Mouse (Mus musculus) midbrain, postnatal 0 days (tissue): ENCODE data around the gene Plcl1. TPM values are rescaled to one million over a fixed set of nuclear protein-coding genes. Genes with fewer than 3 reads are reported as not detected.
A peak's percentile ranks its signal among the peaks of the same experiment; 100 is the strongest.

Source experiments
- ATAC-seq: fragments of 200-750 bp; cut with Nextera tagmentation; 2 replicates; pipeline ENCODE4 v1.8.0; 2017; ENCODE audit warnings: moderate number of reproducible peaks, mild to moderate bottlenecking, moderate TSS enrichment, moderate library complexity; ENCODE audit not compliant: low FRiP score
- DNase-seq: peaks from one replicate; pipeline ENCODE4 v3.0.0-alpha.2; 2015; ENCODE audit warnings: low spot score
- H3K27ac ChIP-seq: fragments of 300-500 bp; sonication (generic); 2 replicates; pipeline ENCODE4 v1.5.1; 2014; ENCODE audit warnings: low read depth, mild to moderate bottlenecking, low read length, mixed read lengths
- H3K27me3 ChIP-seq: fragments of 300-500 bp; sonication (generic); 2 replicates; pipeline ENCODE4 v1.6.1; 2014; ENCODE audit warnings: low read length, control low read depth, mixed read lengths; ENCODE audit not compliant: insufficient read depth
- H3K36me3 ChIP-seq: fragments of 300-500 bp; sonication (generic); 2 replicates; pipeline ENCODE4 v1.6.1; 2014; ENCODE audit warnings: low read length, control low read depth, mixed read lengths; ENCODE audit not compliant: insufficient read depth
- H3K4me1 ChIP-seq: fragments of 300-500 bp; sonication (generic); 2 replicates; pipeline ENCODE4 v1.6.1; 2014; ENCODE audit warnings: mild to moderate bottlenecking, control low read depth, antibody characterized with exemption, low read length, mixed read lengths; ENCODE audit not compliant: insufficient read depth
- H3K4me2 ChIP-seq: fragments of 300-500 bp; sonication (generic); 2 replicates; pipeline ENCODE4 v1.6.1; 2014; ENCODE audit warnings: low read depth, mild to moderate bottlenecking, low read length, mixed read lengths; ENCODE audit not compliant: poor library complexity, severe bottlenecking
- H3K4me3 ChIP-seq: fragments of 300-500 bp; sonication (generic); 2 replicates; pipeline ENCODE4 v1.5.1; 2014; ENCODE audit warnings: low read depth, mild to moderate bottlenecking, low read length, moderate library complexity
- H3K9ac ChIP-seq: fragments of 300-500 bp; sonication (generic); replicated peaks from 2 replicates; pipeline ENCODE4 v1.6.1; 2014; ENCODE audit warnings: mild to moderate bottlenecking, low read length, moderate library complexity, mixed read lengths; ENCODE audit not compliant: poor library complexity, severe bottlenecking
- H3K9me3 ChIP-seq: fragments of 300-500 bp; sonication (generic); 2 replicates; pipeline ENCODE4 v1.6.1; 2016; ENCODE audit warnings: low read length, control low read depth
- CTCF ChIP-seq: IDR thresholded peaks from 2 replicates; pipeline ENCODE4 v1.5.1; 2016; ENCODE audit warnings: antibody characterized with exemption, mild to moderate bottlenecking
- WGBS: fragments of 180-500 bp; shearing (Covaris S2); extraction: QIAGEN DNeasy Blood & Tissue Kit; methylation state at CpG from one replicate; pipeline ENCODE4 v1.1.7; 2014; 5-methylcytosine and 5-hydroxymethylcytosine counted together
- polyA plus RNA-seq: library from polyadenylated mRNA; unstranded; fragments of >200 nt; fragmentation: Nextera tagmentation; extraction: Ambion mirVana; gene quantifications from 2 replicates; pipeline ENCODE4 v1.2.1, GENCODE M21; 2015
- total RNA-seq: library from RNA; depleted of rRNA; stranded (reverse); fragments of >200 nt; gene quantifications from 2 replicates; pipeline ENCODE4 v1.2.3, GENCODE M21; 2014

Gene Plcl1
- total and polyA plus RNA-seq, 2 experiments from 2014 or later: 3.9 to 9.4 TPM

DNA sequence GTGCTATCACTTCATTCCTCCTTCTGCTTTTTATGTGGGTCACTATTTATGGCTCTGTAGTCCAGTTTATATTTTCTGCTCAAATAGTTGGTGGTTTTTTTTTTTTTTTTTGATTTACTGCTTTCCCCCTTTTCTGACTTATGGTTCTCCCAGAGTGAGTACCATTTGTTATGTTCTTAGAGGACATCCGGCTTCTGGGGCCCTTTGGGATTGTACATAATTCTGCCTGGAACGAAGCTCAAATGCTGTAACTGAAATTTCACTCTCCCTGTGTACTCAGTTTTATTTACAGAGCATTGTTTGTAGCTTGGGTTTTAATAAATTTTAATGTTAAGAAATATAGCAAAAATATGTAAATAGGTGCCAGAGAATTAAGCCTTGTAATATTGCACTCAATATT lies 200.2 kb downstream of the Plcl1 start:
- 64% methylated on average over 2 of the region's 2 CpGs for WGBS

DNA sequence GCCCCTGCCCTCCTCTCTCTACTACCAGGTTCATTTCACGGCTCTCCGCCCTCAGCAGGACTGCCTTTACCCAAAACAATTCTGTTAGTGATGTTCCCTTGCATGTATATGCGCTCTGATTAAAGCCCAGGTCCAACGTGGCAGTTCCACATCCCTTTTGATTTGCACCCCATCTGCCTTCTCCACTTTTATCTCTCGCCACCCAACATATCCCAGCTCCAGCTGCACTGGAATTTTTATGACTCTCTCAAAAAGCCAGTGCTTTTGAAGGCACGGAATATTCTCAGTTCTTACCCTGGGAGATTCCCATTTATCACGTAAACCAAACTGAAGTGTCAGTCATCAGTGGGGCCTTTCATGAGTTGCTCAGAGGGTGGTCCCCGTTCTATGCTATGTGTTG lies 200.7 kb downstream of the Plcl1 start:
- H3K4me2 ChIP-seq: no peak overlapping the region
- H3K9ac ChIP-seq: no peak overlapping the region
- H3K4me1 ChIP-seq: no peaks in the 10 kb centered on the region
- WGBS: 55% methylated on average over 8 of the region's 8 CpGs
- no peak for TF ChIP-seq CTCF
- no peaks in the 10 kb centered on the region for H3K36me3 ChIP-seq
- DNase-seq (no peak), ATAC-seq (0 out of 2 replicates have a peak, but pooled peaks have one; percentile 16)
- H3K27ac ChIP-seq: no peak overlapping the region
- H3K4me3 ChIP-seq: no peak overlapping the region
- H3K9me3 ChIP-seq: no peaks in the 10 kb centered on the region
- H3K27me3 ChIP-seq: no peaks in the 10 kb centered on the region

More for the DNA sequence above, 200.2 kb downstream of the Plcl1 start:
- Histone ChIP-seq H3K9ac (no peak overlapping the region), H3K9me3 (no peaks in the 10 kb centered on the region), H3K4me3 (no peak overlapping the region), H3K27me3 (no peaks in the 10 kb centered on the region), H3K27ac (no peak overlapping the region), H3K4me2 (no peak overlapping the region), H3K36me3 (no peaks in the 10 kb centered on the region), H3K4me1 (no peaks in the 10 kb centered on the region)
- TF ChIP-seq CTCF: no peak
- DNase-seq (no peak), ATAC-seq (no peak)

DNA sequence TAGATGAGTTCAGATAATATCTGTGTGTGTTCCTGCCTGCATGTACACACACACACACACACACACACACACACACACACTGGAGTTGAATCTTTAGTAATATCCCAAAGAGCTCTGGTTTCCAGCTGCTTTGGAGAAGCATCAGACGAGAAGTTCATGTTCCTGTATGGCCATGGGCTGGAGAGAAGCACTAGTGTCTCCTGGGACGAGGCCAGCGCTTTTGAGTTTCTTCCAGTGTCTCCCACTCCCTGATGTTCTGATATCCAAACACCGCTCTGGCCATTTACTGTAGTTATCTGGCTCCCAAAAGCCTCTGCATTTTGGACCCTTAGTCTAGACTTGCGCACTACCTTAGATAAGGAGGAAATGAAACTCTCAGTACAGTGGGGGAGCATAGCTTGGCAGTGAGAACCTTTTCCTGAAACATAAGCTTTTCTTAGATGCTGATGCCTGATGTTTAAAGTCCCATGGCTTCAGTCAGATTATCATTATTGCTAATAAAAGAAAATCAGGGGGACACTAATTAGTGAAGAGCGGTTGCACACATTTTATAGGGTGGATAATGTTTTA lies 207.1 kb downstream of the Plcl1 start:
- WGBS: 89% methylated on average over 6 of the region's 6 CpGs
- H3K9me3 ChIP-seq: no peaks in the 10 kb centered on the region
- H3K4me3 ChIP-seq: no peak overlapping the region
- no peak overlapping the region for H3K9ac ChIP-seq
- no peaks in the 10 kb centered on the region for H3K36me3 ChIP-seq
- H3K4me2 ChIP-seq: no peak overlapping the region
- TF ChIP-seq CTCF: no peak
- ATAC-seq (no peak), DNase-seq (no peak)
- H3K27me3 ChIP-seq: no peaks in the 10 kb centered on the region
- H3K4me1 ChIP-seq: no peaks in the 10 kb centered on the region
- no peak overlapping the region for H3K27ac ChIP-seq

DNA sequence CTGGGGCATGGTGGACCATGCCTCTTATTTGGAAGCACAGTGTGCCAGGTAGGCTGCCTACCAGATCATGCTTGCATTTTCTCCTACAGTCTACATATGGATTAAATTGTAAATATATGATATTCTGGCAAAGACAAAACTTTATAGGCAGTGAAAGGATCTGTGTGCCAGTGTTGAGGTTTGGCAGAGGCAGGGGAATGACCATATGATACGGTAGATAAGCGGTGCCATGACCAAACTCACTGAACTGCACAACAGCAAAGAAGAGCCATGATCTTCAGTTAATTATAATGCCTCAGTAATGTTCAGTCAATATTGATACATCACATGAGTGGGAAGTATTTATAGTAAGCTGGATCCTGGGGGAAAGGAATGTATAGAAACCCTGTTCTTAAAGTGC lies 212.1 kb downstream of the Plcl1 start:
- no peak overlapping the region for H3K4me3 ChIP-seq
- DNase-seq (no peak), ATAC-seq (no peak)
- no peaks in the 10 kb centered on the region for H3K36me3 ChIP-seq
- H3K27me3 ChIP-seq: no peaks in the 10 kb centered on the region
- H3K4me2 ChIP-seq: no peak overlapping the region
- no peaks in the 10 kb centered on the region for H3K9me3 ChIP-seq
- WGBS: 94% methylated on average over 2 of the region's 2 CpGs
- no peaks in the 10 kb centered on the region for H3K4me1 ChIP-seq
- H3K9ac ChIP-seq: no peak overlapping the region
- no peak for TF ChIP-seq CTCF
- H3K27ac ChIP-seq: no peak overlapping the region

DNA sequence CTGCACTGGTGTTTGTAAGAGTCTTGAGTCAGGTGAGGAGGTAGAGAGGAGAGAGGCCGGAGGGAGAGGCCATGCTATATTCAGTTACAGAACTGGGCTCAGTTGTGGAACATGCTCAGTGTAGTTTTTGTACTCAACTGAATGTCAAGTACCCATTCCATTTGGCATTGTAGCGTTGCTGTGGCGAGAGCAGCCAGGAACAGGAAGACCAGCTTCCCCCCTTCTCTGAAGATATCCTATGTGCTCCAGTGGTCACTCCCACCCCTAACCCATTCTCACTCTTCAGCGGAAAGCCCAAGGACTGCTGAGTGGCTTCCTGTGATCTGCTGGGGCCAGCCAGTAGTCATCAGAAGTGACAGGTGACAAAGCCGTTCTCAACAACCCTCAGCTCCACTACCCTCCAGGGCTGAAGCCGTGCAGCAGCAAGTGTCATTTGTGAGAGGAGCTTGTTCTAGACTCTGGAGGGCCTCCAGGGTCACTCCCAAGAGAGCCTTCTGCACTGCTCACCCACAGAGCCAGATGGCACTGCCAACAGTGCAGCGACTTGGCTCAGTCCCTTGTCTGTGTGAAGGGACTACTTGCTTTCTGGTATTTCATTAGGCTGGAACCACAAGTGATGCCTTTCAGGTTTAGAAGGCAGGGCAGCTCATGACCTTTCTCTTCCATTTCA lies 213.0 kb downstream of the Plcl1 start:
- no peak overlapping the region for H3K9ac ChIP-seq
- H3K36me3 ChIP-seq: no peaks in the 10 kb centered on the region
- peak; percentile 51 for DNase-seq
- ATAC-seq: peak; percentile 38; the same call in 1 of the 2 replicates
- H3K4me3 ChIP-seq: no peak overlapping the region
- 74% methylated on average over 7 of the region's 7 CpGs for WGBS
- H3K4me2 ChIP-seq: no peak overlapping the region
- H3K4me1 ChIP-seq: no peaks in the 10 kb centered on the region
- no peak overlapping the region for H3K27ac ChIP-seq
- no peaks in the 10 kb centered on the region for H3K9me3 ChIP-seq
- H3K27me3 ChIP-seq: no peaks in the 10 kb centered on the region
- no peak for TF ChIP-seq CTCF

DNA sequence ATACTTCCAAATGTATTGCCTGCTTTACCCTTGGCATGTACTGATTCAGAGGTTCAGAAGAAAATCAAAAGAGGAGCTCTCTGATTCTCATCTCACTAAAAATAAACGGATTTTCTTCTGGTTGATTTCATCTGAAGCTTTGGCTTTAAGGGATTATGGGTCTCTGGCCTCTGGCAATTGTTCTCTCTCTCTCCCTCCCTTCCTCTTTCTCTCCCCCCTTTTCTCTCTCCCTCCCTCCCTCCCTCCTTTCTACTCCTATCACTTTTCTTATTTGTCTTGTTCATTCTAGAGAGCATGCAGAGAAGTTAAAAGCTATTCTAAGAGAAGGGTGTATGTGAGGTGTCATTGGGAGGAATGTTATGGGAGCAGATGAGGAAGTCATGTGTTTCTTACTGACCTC lies 225.8 kb downstream of the Plcl1 start:
- H3K4me3 ChIP-seq: no peak overlapping the region
- no peak for ATAC-seq
- H3K4me2 ChIP-seq: no peak overlapping the region
- H3K9me3 ChIP-seq: no peaks in the 10 kb centered on the region
- no peaks in the 10 kb centered on the region for H3K27me3 ChIP-seq
- H3K9ac ChIP-seq: no peak overlapping the region
- H3K27ac ChIP-seq: no peak overlapping the region
- H3K4me1 ChIP-seq: 0 out of 2 replicates have a peak, but pooled peaks cover 3% of the 10 kb centered on the region
- no peaks in the 10 kb centered on the region for H3K36me3 ChIP-seq
- WGBS: 12% methylated on average over 1 of the region's 1 CpGs
- no peak for DNase-seq
- TF ChIP-seq CTCF: no peak
